Mouse (Mus musculus): ENCODE results near the gene Agfg2.

DNA sequence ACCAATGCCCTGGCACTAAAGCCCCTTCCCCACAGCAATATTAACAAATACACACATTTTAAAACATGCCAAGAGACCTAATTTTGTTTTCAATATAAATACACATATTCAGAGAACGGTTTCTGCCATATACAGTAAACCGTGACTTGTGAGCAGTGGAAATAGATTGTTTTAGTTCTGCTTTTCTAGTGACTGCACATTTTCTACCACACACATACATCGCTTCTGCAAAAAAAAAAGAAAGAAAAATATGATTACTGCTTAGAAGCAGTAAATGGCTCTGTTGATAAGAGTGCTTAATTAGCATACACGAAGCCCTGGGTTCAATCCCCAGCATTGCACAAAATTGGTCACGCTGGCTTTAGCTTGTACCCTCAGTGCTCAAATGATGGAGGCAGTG, 39.3 kb upstream of the Agfg2 start:
- no peak for TF ChIP-seq CTCF (IDR thresholded peaks at IDR 0.05; ENCODE audit: control insufficient read depth, insufficient read depth, low read length)
- TF ChIP-seq POLR2A (IDR thresholded peaks at IDR 0.05; ENCODE audit: borderline replicate concordance, control insufficient read depth, low read depth, low read length): no peak
